Mouse (Mus musculus) liver, embryonic 12.5 days (tissue): ENCODE measurements around the gene Herpud2. TPM values are rescaled to one million over a fixed set of nuclear protein-coding genes. Genes with fewer than 3 reads are reported as not detected.
"Not testable (repeated sequence)": the region's sequence is repeated elsewhere in the genome, so short reads cannot be mapped to it uniquely, and the experiment has no call there.

Experiments
- ATAC-seq: fragments of 200-750 bp; cut with Nextera tagmentation; 2 replicates; pipeline ENCODE4 v1.8.0; 2017; ENCODE audit warnings: moderate number of reproducible peaks, mild to moderate bottlenecking, moderate library complexity
- H3K27ac ChIP-seq: fragments of 300-500 bp; sonication (generic); 2 replicates; pipeline ENCODE4 v1.5.1; 2016; ENCODE audit warnings: mild to moderate bottlenecking
- H3K27me3 ChIP-seq: fragments of 300-500 bp; sonication (generic); replicated peaks from 2 replicates; pipeline ENCODE4 v1.6.1; 2016; ENCODE audit warnings: mild to moderate bottlenecking, moderate library complexity
- H3K36me3 ChIP-seq: fragments of 300-500 bp; sonication (generic); 2 replicates; pipeline ENCODE4 v1.6.1; 2016; ENCODE audit warnings: mild to moderate bottlenecking, moderate library complexity
- H3K4me1 ChIP-seq: fragments of 300-500 bp; sonication (generic); 2 replicates; pipeline ENCODE4 v1.6.1; 2016
- H3K4me2 ChIP-seq: fragments of 300-500 bp; sonication (generic); 2 replicates; pipeline ENCODE4 v1.6.1; 2016; ENCODE audit warnings: mild to moderate bottlenecking, moderate library complexity
- H3K4me3 ChIP-seq: fragments of 300-500 bp; sonication (generic); 2 replicates; pipeline ENCODE4 v1.5.1; 2016; ENCODE audit warnings: mild to moderate bottlenecking, moderate library complexity
- H3K9ac ChIP-seq: fragments of 300-500 bp; sonication (generic); 2 replicates; pipeline ENCODE4 v1.6.1; 2016; ENCODE audit warnings: mild to moderate bottlenecking, moderate library complexity
- H3K9me3 ChIP-seq: fragments of 300-500 bp; sonication (generic); replicated peaks from 2 replicates; pipeline ENCODE4 v1.6.1; 2016; ENCODE audit warnings: mild to moderate bottlenecking, moderate library complexity
- WGBS: fragments of 180-500 bp; shearing (Covaris S2); methylation state at CpG from one replicate; pipeline ENCODE4 v1.1.7; 2016; ENCODE audit not compliant: insufficient replicate concordance; 5-methylcytosine and 5-hydroxymethylcytosine counted together
- polyA plus RNA-seq: library from polyadenylated mRNA; unstranded; fragments of >200 nt; fragmentation: Nextera tagmentation; extraction: Ambion mirVana; gene quantifications from 2 replicates; pipeline ENCODE4 v1.2.1, GENCODE M21; 2016

Herpud2 gene
- polyA plus RNA-seq, 1 experiment from 2014 or later, result 24.7 TPM

GRCm38 (mm10) chr9:25142988-25143387 is 8.6 kb downstream of the Herpud2 start:
- Histone ChIP-seq H3K4me1 (peaks cover 48% of the 10 kb centered on the region), H3K9ac (no peak overlapping the region), H3K4me2 (no peak overlapping the region), H3K27ac (no peak overlapping the region), H3K27me3 (no peaks in the 10 kb centered on the region), H3K36me3 (peaks cover 6% of the 10 kb centered on the region; the same call in 1 of the 2 replicates), H3K9me3 (no peaks in the 10 kb centered on the region), H3K4me3 (no peak overlapping the region)
- no peak; the same call in 1 of the 2 replicates for ATAC-seq
- 66% methylated on average over 1 of the region's 1 CpGs for WGBS

- Histone ChIP-seq H3K27ac (no peak overlapping the region), H3K4me2 (no peak overlapping the region), H3K9ac (no peak overlapping the region), H3K4me3 (no peak overlapping the region), H3K4me1 (peaks cover 46% of the 10 kb centered on the region), H3K36me3 (peaks cover 3% of the 10 kb centered on the region; the same call in 1 of the 2 replicates), H3K9me3 (no peaks in the 10 kb centered on the region), H3K27me3 (no peaks in the 10 kb centered on the region)
- ATAC-seq, result no peak
- WGBS, result 85% methylated on average over 3 of the region's 3 CpGs
Observed at GRCm38 (mm10) chr9:25142041-25142440, 9.6 kb downstream of the Herpud2 start.

DNA sequence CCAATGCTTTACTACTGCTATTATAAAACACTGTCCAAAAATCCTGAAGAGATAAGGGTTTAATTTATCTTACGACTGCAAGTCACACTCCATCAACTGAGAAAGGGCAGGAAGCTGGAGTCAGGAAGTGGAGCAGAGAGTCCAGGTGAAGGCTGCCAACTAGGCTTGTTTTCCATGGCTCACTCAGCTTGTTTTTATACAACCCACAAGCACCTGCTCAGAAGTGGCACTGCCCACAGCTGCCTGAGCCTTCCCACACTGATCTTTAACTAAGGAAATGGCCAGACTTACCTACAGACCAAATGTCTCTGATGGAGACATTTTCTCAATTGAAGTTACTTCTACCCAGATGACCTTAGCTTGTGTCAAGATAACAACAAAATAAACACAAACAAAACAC is 11.3 kb downstream of the Herpud2 start:
- Histone ChIP-seq H3K9me3 (no peaks in the 10 kb centered on the region), H3K27ac (no peak overlapping the region), H3K4me3 (no peak overlapping the region), H3K27me3 (no peaks in the 10 kb centered on the region), H3K9ac (no peak overlapping the region), H3K4me2 (no peak overlapping the region), H3K36me3 (no peaks in the 10 kb centered on the region), H3K4me1 (peaks cover 37% of the 10 kb centered on the region)
- WGBS, result 33% methylated on average over 1 of the region's 1 CpGs
- ATAC-seq, result no peak

GRCm38 (mm10) chr9:25138900-25139299 is 12.7 kb downstream of the Herpud2 start:
- H3K4me2 ChIP-seq, result no peak overlapping the region
- H3K36me3 ChIP-seq, result no peaks in the 10 kb centered on the region
- no peaks in the 10 kb centered on the region for H3K27me3 ChIP-seq
- H3K4me1 ChIP-seq, result peaks cover 28% of the 10 kb centered on the region
- H3K9me3 ChIP-seq, result no peaks in the 10 kb centered on the region
- WGBS, result 86% methylated on average over 1 of the region's 1 CpGs
- H3K4me3 ChIP-seq, result no peak overlapping the region
- no peak overlapping the region for H3K27ac ChIP-seq
- no peak overlapping the region for H3K9ac ChIP-seq
- ATAC-seq, result no peak

GRCm38 (mm10) chr9:25132920-25133319 is 18.7 kb downstream of the Herpud2 start:
- H3K36me3 ChIP-seq, result peaks cover 22% of the 10 kb centered on the region
- H3K4me1 ChIP-seq, result peaks cover 11% of the 10 kb centered on the region; the same call in 1 of the 2 replicates
- ATAC-seq, result no peak
- no peak overlapping the region for H3K4me3 ChIP-seq
- H3K4me2 ChIP-seq, result no peak overlapping the region
- H3K9ac ChIP-seq, result no peak overlapping the region
- H3K9me3 ChIP-seq, result no peaks in the 10 kb centered on the region
- no peaks in the 10 kb centered on the region for H3K27me3 ChIP-seq
- no peak overlapping the region for H3K27ac ChIP-seq
- 45% methylated on average over 4 of the region's 4 CpGs for WGBS

GRCm38 (mm10) chr9:25132253-25132652 is 19.4 kb downstream of the Herpud2 start:
- peaks cover 22% of the 10 kb centered on the region for H3K36me3 ChIP-seq
- no peaks in the 10 kb centered on the region for H3K27me3 ChIP-seq
- 0 out of 2 replicates have a peak, but pooled peaks cover 9% of the 10 kb centered on the region for H3K4me1 ChIP-seq
- H3K4me3 ChIP-seq, result no peak overlapping the region
- ATAC-seq, result no peak
- no peak overlapping the region for H3K9ac ChIP-seq
- H3K27ac ChIP-seq, result no peak overlapping the region
- H3K4me2 ChIP-seq, result no peak overlapping the region
- H3K9me3 ChIP-seq, result no peaks in the 10 kb centered on the region

DNA sequence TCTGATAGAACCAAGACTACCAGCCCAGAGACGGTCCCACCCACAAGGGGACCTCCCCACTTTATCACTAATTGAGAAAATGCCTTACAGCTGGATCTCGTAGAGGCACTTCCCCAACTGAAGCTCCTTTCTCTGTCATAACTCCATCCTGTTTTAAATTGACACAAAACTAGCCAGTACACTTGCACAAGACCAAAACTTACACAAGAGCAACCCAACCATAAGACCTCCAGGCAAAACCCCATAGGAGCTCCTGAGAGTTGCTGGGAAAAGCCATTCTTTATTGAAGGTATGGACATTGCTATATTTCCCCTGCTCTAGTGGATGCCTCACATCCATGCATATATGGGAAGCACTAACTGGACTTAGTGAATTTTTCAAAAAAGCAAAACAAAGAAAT is 27.6 kb downstream of the Herpud2 start:
- H3K9me3 ChIP-seq, result no peaks in the 10 kb centered on the region

GRCm38 (mm10) chr9:25123590-25123989 is 28.0 kb downstream of the Herpud2 start:
- ATAC-seq, H3K27ac ChIP-seq, H3K9me3 ChIP-seq, H3K4me3 ChIP-seq, H3K9ac ChIP-seq, H3K4me1 ChIP-seq, H3K27me3 ChIP-seq, H3K4me2 ChIP-seq: not testable (repeated sequence)
- WGBS, result 96% methylated on average over 1 of the region's 1 CpGs
- peaks cover 49% of the 10 kb centered on the region for H3K36me3 ChIP-seq

More for the DNA sequence above, 27.6 kb downstream of the Herpud2 start:
- no peak for ATAC-seq
- Histone ChIP-seq H3K36me3 (peaks cover 47% of the 10 kb centered on the region), H3K4me2 (no peak overlapping the region), H3K4me3 (no peak overlapping the region), H3K27me3 (no peaks in the 10 kb centered on the region), H3K27ac (no peak overlapping the region), H3K9ac (no peak overlapping the region), H3K4me1 (peaks cover 5% of the 10 kb centered on the region)
- WGBS, result 43% methylated on average over 2 of the region's 2 CpGs

- no peak overlapping the region for H3K9ac ChIP-seq
- ATAC-seq, result no peak
Observed at GRCm38 (mm10) chr9:25104638-25105037, 47.0 kb downstream of the Herpud2 start.

GRCm38 (mm10) chr9:25102881-25103280 is 48.7 kb downstream of the Herpud2 start:
- Histone ChIP-seq H3K4me3 (no peak overlapping the region), H3K27me3 (no peaks in the 10 kb centered on the region), H3K9ac (no peak overlapping the region), H3K4me2 (no peak overlapping the region), H3K36me3 (peaks cover 28% of the 10 kb centered on the region), H3K27ac (no peak overlapping the region), H3K9me3 (no peaks in the 10 kb centered on the region), H3K4me1 (no peaks in the 10 kb centered on the region)
- no peak for ATAC-seq
- WGBS, result 97% methylated on average over 1 of the region's 1 CpGs

More at GRCm38 (mm10) chr9:25104638-25105037, 47.0 kb downstream of the Herpud2 start:
- Histone ChIP-seq H3K4me1 (no peaks in the 10 kb centered on the region), H3K4me3 (no peak overlapping the region), H3K36me3 (peaks cover 41% of the 10 kb centered on the region), H3K27ac (no peak overlapping the region), H3K9me3 (no peaks in the 10 kb centered on the region), H3K4me2 (no peak overlapping the region), H3K27me3 (no peaks in the 10 kb centered on the region)

GRCm38 (mm10) chr9:25090853-25091252 is 60.8 kb downstream of the Herpud2 start:
- Histone ChIP-seq H3K9me3 (no peaks in the 10 kb centered on the region), H3K4me1 (no peaks in the 10 kb centered on the region), H3K27ac (no peak overlapping the region), H3K27me3 (no peaks in the 10 kb centered on the region), H3K4me2 (no peak overlapping the region), H3K4me3 (no peak overlapping the region), H3K9ac (no peak overlapping the region), H3K36me3 (no peaks in the 10 kb centered on the region)
- 46% methylated on average over 1 of the region's 1 CpGs for WGBS
- ATAC-seq, result no peak

GRCm38 (mm10) chr9:25089122-25089521 is 62.5 kb downstream of the Herpud2 start, which contains the start of gene Gm10181:
TSS of gene Gm10181 (plus strand) at chr9:25089422.
- H3K4me3 ChIP-seq, result no peak within 1 kb of the TSS
- no peaks in the 10 kb centered on the region for H3K27me3 ChIP-seq
- no peak within 1 kb of the TSS for H3K27ac ChIP-seq
- H3K4me2 ChIP-seq, result no peak within 1 kb of the TSS
- no peaks in the 10 kb centered on the region for H3K4me1 ChIP-seq
- H3K9me3 ChIP-seq, result no peaks in the 10 kb centered on the region
- no peak within 1 kb of the TSS for H3K9ac ChIP-seq
- no peaks in the 10 kb centered on the region for H3K36me3 ChIP-seq
- ATAC-seq, result no peak
- 52% methylated on average over 2 of the region's 2 CpGs for WGBS

- H3K4me3 ChIP-seq, result no peak overlapping the region
- no peak for ATAC-seq
- no peaks in the 10 kb centered on the region for H3K9me3 ChIP-seq
- H3K4me1 ChIP-seq, result no peaks in the 10 kb centered on the region
- no peaks in the 10 kb centered on the region for H3K27me3 ChIP-seq
- H3K9ac ChIP-seq, result no peak overlapping the region
- no peaks in the 10 kb centered on the region for H3K36me3 ChIP-seq
- WGBS, result 65% methylated on average over 1 of the region's 1 CpGs
- H3K27ac ChIP-seq, result no peak overlapping the region
- H3K4me2 ChIP-seq, result no peak overlapping the region
Observed at GRCm38 (mm10) chr9:25076505-25076904, 75.1 kb downstream of the Herpud2 start.
